Mouse (Mus musculus) kidney, postnatal 0 days (tissue): ENCODE data around the gene Atp6v1f. TPM values are rescaled to one million over a fixed set of nuclear protein-coding genes. Genes with fewer than 3 reads are reported as not detected.

Experiments
- ATAC-seq: fragments of 200-750 bp; cut with Nextera tagmentation; replicated peaks from 2 replicates; pipeline ENCODE4 v1.8.0; 2017; ENCODE audit warnings: low read depth, moderate number of reproducible peaks, moderate TSS enrichment, moderate library complexity; ENCODE audit not compliant: low FRiP score
- DNase-seq: peaks from one replicate; pipeline ENCODE4 v3.0.0-alpha.2; 2016; ENCODE audit warnings: low spot score
- H3K27ac ChIP-seq: fragments of 300-500 bp; sonication (generic); 2 replicates; pipeline ENCODE4 v1.5.1; 2014; ENCODE audit warnings: mild to moderate bottlenecking
- H3K27me3 ChIP-seq: fragments of 300-500 bp; sonication (generic); 2 replicates; pipeline ENCODE4 v1.6.1; 2014; ENCODE audit warnings: low read length, mixed read lengths; ENCODE audit not compliant: insufficient read depth
- H3K36me3 ChIP-seq: fragments of 300-500 bp; sonication (generic); 2 replicates; pipeline ENCODE4 v1.6.1; 2014; ENCODE audit warnings: low read length, mixed read lengths; ENCODE audit not compliant: insufficient read depth
- H3K4me1 ChIP-seq: fragments of 300-500 bp; sonication (generic); replicated peaks from 2 replicates; pipeline ENCODE4 v1.6.1; 2014; ENCODE audit warnings: antibody characterized with exemption, low read length, mixed read lengths; ENCODE audit not compliant: insufficient read depth
- H3K4me2 ChIP-seq: fragments of 300-500 bp; sonication (generic); 2 replicates; pipeline ENCODE4 v1.6.1; 2014; ENCODE audit warnings: mild to moderate bottlenecking, low read length, moderate library complexity, mixed read lengths
- H3K4me3 ChIP-seq: fragments of 300-500 bp; sonication (generic); replicated peaks from 2 replicates; pipeline ENCODE4 v1.5.1; 2014; ENCODE audit warnings: low read depth, low read length
- H3K9ac ChIP-seq: fragments of 300-500 bp; sonication (generic); 2 replicates; pipeline ENCODE4 v1.6.1; 2014; ENCODE audit warnings: low read depth, low read length
- H3K9me3 ChIP-seq: fragments of 300-500 bp; sonication (generic); replicated peaks from 2 replicates; pipeline ENCODE4 v1.6.1; 2016; ENCODE audit warnings: low read length, inconsistent platforms, mixed read lengths
- CTCF ChIP-seq: IDR thresholded peaks from 2 replicates; pipeline ENCODE4 v1.5.1; 2016; ENCODE audit warnings: antibody characterized with exemption, low read depth, mild to moderate bottlenecking, moderate library complexity
- WGBS: fragments of 180-500 bp; shearing (Covaris S2); extraction: QIAGEN DNeasy Blood & Tissue Kit; methylation state at CpG from one replicate; pipeline ENCODE4 v1.1.7; 2014; 5-methylcytosine and 5-hydroxymethylcytosine counted together
- polyA plus RNA-seq: library from polyadenylated mRNA; unstranded; fragments of >200 nt; fragmentation: Nextera tagmentation; extraction: Ambion mirVana; gene quantifications from 2 replicates; pipeline ENCODE4 v1.2.1, GENCODE M21; 2015

Atp6v1f gene
- polyA plus RNA-seq, 1 experiment from 2014 or later = 485 TPM

GRCm38 (mm10) chr6:29474736-29475135 is 7.2 kb downstream of the Atp6v1f start:
- no peak for ATAC-seq
- DNase-seq = no peak
- peaks cover 8% of the 10 kb centered on the region for H3K4me1 ChIP-seq
- H3K9me3 ChIP-seq = no peaks in the 10 kb centered on the region
- 60% methylated on average over 2 of the region's 2 CpGs for WGBS
- H3K27me3 ChIP-seq = no peaks in the 10 kb centered on the region
- TF ChIP-seq CTCF = no peak
- no peak overlapping the region for H3K4me3 ChIP-seq
- peaks cover 11% of the 10 kb centered on the region; the same call in 1 of the 2 replicates for H3K36me3 ChIP-seq
- H3K4me2 ChIP-seq = peak overlapping the region; percentile 68; the same call in 1 of the 2 replicates
- peak overlapping the region; percentile 25; the same call in 1 of the 2 replicates for H3K27ac ChIP-seq
- H3K9ac ChIP-seq = no peak overlapping the region

GRCm38 (mm10) chr6:29482691-29483090 is 15.2 kb downstream of the Atp6v1f start:
- WGBS = 94% methylated on average over 13 of the region's 13 CpGs
- no peak for TF ChIP-seq CTCF
- H3K4me1 ChIP-seq = no peaks in the 10 kb centered on the region
- H3K9me3 ChIP-seq = no peaks in the 10 kb centered on the region
- no peak overlapping the region for H3K4me3 ChIP-seq
- DNase-seq (no peak), ATAC-seq (no peak)
- no peak overlapping the region for H3K27ac ChIP-seq
- H3K36me3 ChIP-seq = no peaks in the 10 kb centered on the region
- H3K4me2 ChIP-seq = no peak overlapping the region
- H3K27me3 ChIP-seq = no peaks in the 10 kb centered on the region
- H3K9ac ChIP-seq = no peak overlapping the region

- H3K36me3 ChIP-seq = 0 out of 2 replicates have a peak, but pooled peaks cover 3% of the 10 kb centered on the region
- H3K4me1 ChIP-seq = no peaks in the 10 kb centered on the region
- peak; percentile 71 for DNase-seq
- WGBS = 7% methylated on average over 25 of the region's 26 CpGs
- no peak overlapping the region for H3K27ac ChIP-seq
- H3K27me3 ChIP-seq = no peaks in the 10 kb centered on the region
- H3K9ac ChIP-seq = no peak overlapping the region
- H3K4me3 ChIP-seq = peak overlapping the region; percentile 35
- H3K4me2 ChIP-seq = peak overlapping the region; percentile 69
- ATAC-seq = peak; percentile 75
- H3K9me3 ChIP-seq = no peaks in the 10 kb centered on the region
- TF ChIP-seq CTCF = peak; percentile 95
Observed at GRCm38 (mm10) chr6:29484716-29485559, 17.4 kb downstream of the Atp6v1f start.

GRCm38 (mm10) chr6:29485951-29486350 is 18.4 kb downstream of the Atp6v1f start:
- no peak overlapping the region for H3K4me2 ChIP-seq
- no peak overlapping the region for H3K9ac ChIP-seq
- DNase-seq (no peak), ATAC-seq (no peak)
- 47% methylated on average over 2 of the region's 2 CpGs for WGBS
- no peaks in the 10 kb centered on the region for H3K4me1 ChIP-seq
- H3K27ac ChIP-seq = no peak overlapping the region
- H3K9me3 ChIP-seq = no peaks in the 10 kb centered on the region
- H3K36me3 ChIP-seq = 0 out of 2 replicates have a peak, but pooled peaks cover 3% of the 10 kb centered on the region
- no peak overlapping the region for H3K4me3 ChIP-seq
- no peak for TF ChIP-seq CTCF
- no peaks in the 10 kb centered on the region for H3K27me3 ChIP-seq

- TF ChIP-seq CTCF = no peak
- no peaks in the 10 kb centered on the region for H3K27me3 ChIP-seq
- 0 out of 2 replicates have a peak, but pooled peaks cover 5% of the 10 kb centered on the region for H3K4me1 ChIP-seq
- no peak overlapping the region for H3K9ac ChIP-seq
- WGBS = 63% methylated on average over 4 of the region's 4 CpGs
- H3K4me3 ChIP-seq = no peak overlapping the region
- H3K4me2 ChIP-seq = no peak overlapping the region
- no peaks in the 10 kb centered on the region for H3K9me3 ChIP-seq
- ATAC-seq = no peak
- H3K27ac ChIP-seq = no peak overlapping the region
- no peak for DNase-seq
- H3K36me3 ChIP-seq = 0 out of 2 replicates have a peak, but pooled peaks cover 3% of the 10 kb centered on the region
Observed at GRCm38 (mm10) chr6:29494101-29494500, 26.6 kb downstream of the Atp6v1f start.

DNA sequence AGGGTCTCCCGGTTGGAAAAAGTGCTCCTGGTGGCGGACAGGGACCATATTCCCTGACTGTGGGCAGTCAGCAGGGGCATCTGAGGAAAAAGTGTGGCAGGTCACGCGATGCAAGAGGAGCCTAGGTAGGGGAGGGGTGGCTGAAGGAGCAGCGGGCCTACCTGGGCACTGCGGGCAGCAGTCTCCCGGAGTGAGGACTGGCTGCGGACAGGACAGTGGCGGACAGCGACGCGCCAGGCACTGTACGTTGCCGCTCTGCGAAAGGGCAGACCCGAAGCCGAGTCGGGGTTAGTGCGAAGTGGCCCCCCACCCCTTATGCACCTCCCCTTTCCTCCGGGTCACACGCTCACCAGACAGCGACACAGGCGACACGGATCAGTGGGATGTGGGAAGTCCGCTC is 28.8 kb downstream of the Atp6v1f start:
- H3K36me3 ChIP-seq = 0 out of 2 replicates have a peak, but pooled peaks cover 3% of the 10 kb centered on the region
- DNase-seq (no peak), ATAC-seq (0 out of 2 replicates have a peak, but pooled peaks have one; percentile 11)
- no peak overlapping the region for H3K9ac ChIP-seq
- H3K27me3 ChIP-seq = no peaks in the 10 kb centered on the region
- H3K9me3 ChIP-seq = no peaks in the 10 kb centered on the region
- peak overlapping the region; percentile 35 for H3K4me2 ChIP-seq
- TF ChIP-seq CTCF = no peak
- H3K4me1 ChIP-seq = 0 out of 2 replicates have a peak, but pooled peaks cover 5% of the 10 kb centered on the region
- WGBS = 27% methylated on average over 23 of the region's 25 CpGs
- H3K4me3 ChIP-seq = no peak overlapping the region
- no peak overlapping the region for H3K27ac ChIP-seq
